Mouse (Mus musculus) heart, postnatal 0 days (tissue): Measurements from ENCODE around the gene Ift172.

Source experiments
- CTCF ChIP-seq: IDR thresholded peaks from 2 replicates; pipeline ENCODE4 v1.5.1; 2016; ENCODE audit warnings: antibody characterized with exemption, control low read depth, low read depth
- EP300 ChIP-seq: IDR thresholded peaks from 2 replicates; pipeline ENCODE4 v1.6.1; 2016; ENCODE audit warnings: antibody characterized with exemption, low read depth

GRCm38 (mm10) chr5:31288225-31288624, 2.7 kb downstream of the Ift172 start:
- TF ChIP-seq CTCF, result no peak
- TF ChIP-seq EP300, result no peak
